Mouse (Mus musculus): Measurements from ENCODE around the gene Clmp. TPM values are rescaled to one million over a fixed set of nuclear protein-coding genes. Genes with fewer than 3 reads are reported as not detected.
"Not testable (repeated sequence)": the region's sequence is repeated elsewhere in the genome, so short reads cannot be mapped to it uniquely, and the experiment has no call there.

The Clmp gene
- total and polyA plus RNA-seq, 3 experiments = 2.8 to 5.5 (median 4.4) TPM

GRCm38 (mm10) chr9:40783641-40784373 lies 98.0 kb downstream of the Clmp start:
- H3K4me1 ChIP-seq (ENCODE audit: control insufficient read depth, insufficient read depth, low read length) = peaks cover 14% of the 10 kb centered on the region
- peak; percentile 69 to 86 for DNase-seq
- whole genome bisulfite sequencing = 41% methylated on average over 13 of the region's 13 CpGs
- peaks cover 7% of the 10 kb centered on the region for H3K36me3 ChIP-seq (ENCODE audit: control insufficient read depth, insufficient read depth, low read length)
- intact Hi-C loops (cut with DNase I) = loop anchor here (1.0 kb wide), 1 partner anchor 15 kb away; no protein-coding TSS in a partner anchor
- H3K9ac ChIP-seq (ENCODE audit: low read depth, low read length) = peak overlapping the region; percentile 44; the same call in 1 of the 2 replicates
- TF ChIP-seq POLR2A (IDR thresholded peaks at IDR 0.05; ENCODE audit: insufficient read depth, low read depth, low read length) (peak; percentile 77; the same call in 1 of the 2 replicates), EP300 (IDR thresholded peaks at IDR 0.05; ENCODE audit: insufficient read depth, low read depth, low read length) (peak; percentile 98), CTCF (IDR thresholded peaks at IDR 0.05) (no peak)
- no peaks in the 10 kb centered on the region for H3K27me3 ChIP-seq (ENCODE audit: control insufficient read depth, insufficient read depth, low read length)
- peak overlapping the region; percentile 92 for H3K27ac ChIP-seq
- no peaks in the 10 kb centered on the region for H3K79me2 ChIP-seq (replicated peaks; ENCODE audit: control insufficient read depth, insufficient read depth, low read length)
- 0 out of 2 replicates have a peak overlapping the region, but pooled peaks have one; percentile 11 for H3K4me3 ChIP-seq

GRCm38 (mm10) chr9:40784374-40784967 lies 98.7 kb downstream of the Clmp start:
- H3K4me3 ChIP-seq = 0 out of 2 replicates have a peak overlapping the region, but pooled peaks have one; percentile 11
- peaks cover 14% of the 10 kb centered on the region for H3K4me1 ChIP-seq (ENCODE audit: control insufficient read depth, insufficient read depth, low read length)
- H3K27me3 ChIP-seq (ENCODE audit: control insufficient read depth, insufficient read depth, low read length) = no peaks in the 10 kb centered on the region
- 0 out of 2 replicates have a peak overlapping the region, but pooled peaks have one; percentile 32 for H3K9ac ChIP-seq (ENCODE audit: low read depth, low read length)
- WGBS = 28% methylated on average over 9 of the region's 9 CpGs
- H3K36me3 ChIP-seq (ENCODE audit: control insufficient read depth, insufficient read depth, low read length) = peaks cover 7% of the 10 kb centered on the region
- TF ChIP-seq POLR2A (IDR thresholded peaks at IDR 0.05; ENCODE audit: insufficient read depth, low read depth, low read length) = no peak
- no peak for TF ChIP-seq EP300 (IDR thresholded peaks at IDR 0.05; ENCODE audit: insufficient read depth, low read depth, low read length)
- TF ChIP-seq CTCF (IDR thresholded peaks at IDR 0.05) = no peak
- H3K27ac ChIP-seq = peak overlapping the region; percentile 92
- intact Hi-C loops (cut with DNase I) = loop anchor here (1.0 kb wide), 1 partner anchor 15 kb away; no protein-coding TSS in a partner anchor
- DNase-seq = no peak
- no peaks in the 10 kb centered on the region for H3K79me2 ChIP-seq (replicated peaks; ENCODE audit: control insufficient read depth, insufficient read depth, low read length)

GRCm38 (mm10) chr9:40785452-40785851 lies 99.7 kb downstream of the Clmp start:
- no peak overlapping the region for H3K4me3 ChIP-seq
- H3K9ac ChIP-seq (ENCODE audit: low read depth, low read length) = no peak overlapping the region
- no peak for TF ChIP-seq POLR2A (IDR thresholded peaks at IDR 0.05; ENCODE audit: insufficient read depth, low read depth, low read length)
- TF ChIP-seq EP300 (IDR thresholded peaks at IDR 0.05; ENCODE audit: insufficient read depth, low read depth, low read length) = no peak
- TF ChIP-seq CTCF (IDR thresholded peaks at IDR 0.05) = no peak
- 89% methylated on average over 6 of the region's 6 CpGs for WGBS
- H3K27ac ChIP-seq = peak overlapping the region; percentile 92; the same call in 1 of the 2 replicates
- no peaks in the 10 kb centered on the region for H3K79me2 ChIP-seq (replicated peaks; ENCODE audit: control insufficient read depth, insufficient read depth, low read length)
- H3K36me3 ChIP-seq (ENCODE audit: control insufficient read depth, insufficient read depth, low read length) = peaks cover 7% of the 10 kb centered on the region
- no peaks in the 10 kb centered on the region for H3K27me3 ChIP-seq (ENCODE audit: control insufficient read depth, insufficient read depth, low read length)
- DNase-seq = no peak
- intact Hi-C loops (cut with DNase I) = no loop called here
- peaks cover 11% of the 10 kb centered on the region for H3K4me1 ChIP-seq (ENCODE audit: control insufficient read depth, insufficient read depth, low read length)

GRCm38 (mm10) chr9:40786820-40787219 lies 101.1 kb downstream of the Clmp start:
- intact Hi-C loops (cut with DNase I); H3K79me2 ChIP-seq (replicated peaks; ENCODE audit: control insufficient read depth, insufficient read depth, low read length); H3K27me3 ChIP-seq (ENCODE audit: control insufficient read depth, insufficient read depth, low read length); H3K4me1 ChIP-seq (ENCODE audit: control insufficient read depth, insufficient read depth, low read length); H3K4me3 ChIP-seq; H3K36me3 ChIP-seq (ENCODE audit: control insufficient read depth, insufficient read depth, low read length); H3K27ac ChIP-seq; H3K9ac ChIP-seq (ENCODE audit: low read depth, low read length); DNase-seq: not testable (repeated sequence)
- WGBS = 95% methylated on average over 6 of the region's 6 CpGs

GRCm38 (mm10) chr9:40791864-40792633 lies 106.3 kb downstream of the Clmp start:
- intact Hi-C loops (cut with DNase I) = no loop called here

More at GRCm38 (mm10) chr9:40791864-40792633, 106.3 kb downstream of the Clmp start:
- no peak overlapping the region for H3K9ac ChIP-seq (ENCODE audit: low read depth, low read length)
- DNase-seq = no peak
- no peaks in the 10 kb centered on the region for H3K27me3 ChIP-seq (ENCODE audit: control insufficient read depth, insufficient read depth, low read length)
- 57% methylated on average over 6 of the region's 6 CpGs for WGBS
- no peak overlapping the region for H3K27ac ChIP-seq
- no peak for TF ChIP-seq POLR2A (IDR thresholded peaks at IDR 0.05; ENCODE audit: insufficient read depth, low read depth, low read length)
- no peak for TF ChIP-seq EP300 (IDR thresholded peaks at IDR 0.05; ENCODE audit: insufficient read depth, low read depth, low read length)
- no peak for TF ChIP-seq CTCF (IDR thresholded peaks at IDR 0.05)
- no peaks in the 10 kb centered on the region for H3K79me2 ChIP-seq (replicated peaks; ENCODE audit: control insufficient read depth, insufficient read depth, low read length)
- peaks cover 2% of the 10 kb centered on the region; the same call in 1 of the 2 replicates for H3K36me3 ChIP-seq (ENCODE audit: control insufficient read depth, insufficient read depth, low read length)
- H3K4me3 ChIP-seq = no peak overlapping the region
- peaks cover 4% of the 10 kb centered on the region for H3K4me1 ChIP-seq (ENCODE audit: control insufficient read depth, insufficient read depth, low read length)
